Mouse (Mus musculus) C2C12 (cell line): ENCODE measurements at regions not wholly inside any gene's neighbourhood (a gene's known extent, or its start where the extent isn't known, plus 50 kb on each side); places are given as distances from the start of the nearest gene placed in this dataset.

Experiments used
- CEBPB ChIP-seq: IDR thresholded peaks from one replicate; pipeline ENCODE4 v1.6.1; 2011; ENCODE audit warnings: low read depth, mild to moderate bottlenecking, control low read depth, moderate library complexity
- CTCF ChIP-seq: IDR thresholded peaks from one replicate; pipeline ENCODE4 v1.5.1; 2011; ENCODE audit not compliant: control insufficient read depth, insufficient read depth, insufficient read length
- MAX ChIP-seq: IDR thresholded peaks from one replicate; pipeline ENCODE4 v1.6.1; 2011; ENCODE audit warnings: mild to moderate bottlenecking, control low read depth
- USF1 ChIP-seq: IDR thresholded peaks from one replicate; pipeline ENCODE4 v1.6.1; 2011; ENCODE audit warnings: low read depth, mild to moderate bottlenecking, control low read depth, moderate library complexity

DNA sequence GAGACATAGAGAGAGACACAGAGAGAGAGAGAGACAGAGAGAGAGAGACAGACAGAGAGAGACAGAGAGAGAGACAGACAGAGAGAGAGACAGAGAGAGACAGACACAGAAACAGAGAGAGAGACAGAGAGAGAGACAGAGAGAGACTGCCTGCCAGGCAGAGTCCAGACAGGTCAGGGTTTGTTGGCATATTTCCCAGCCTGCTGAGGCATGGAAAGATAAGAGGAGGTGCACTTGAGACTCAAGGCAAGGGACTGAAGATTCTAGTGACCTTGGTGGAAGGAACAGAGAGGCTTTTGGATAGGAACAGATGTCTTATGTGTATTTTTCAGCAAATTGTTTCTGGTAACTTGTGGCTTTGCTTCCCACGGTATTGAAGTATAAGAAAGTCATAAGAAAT, 186.5 kb downstream of the Osr1 start:
- TF ChIP-seq CTCF: no peak
- TF ChIP-seq CEBPB: no peak
- TF ChIP-seq MAX: no peak
- no peak for TF ChIP-seq USF1
